Mouse (Mus musculus): ENCODE results near the gene Nacc1. TPM values are rescaled to one million over a fixed set of nuclear protein-coding genes. Genes with fewer than 3 reads are reported as not detected.

Gene Nacc1
- total RNA-seq, 2 experiments from 2014 or later = 32.0 to 32.6 TPM

DNA sequence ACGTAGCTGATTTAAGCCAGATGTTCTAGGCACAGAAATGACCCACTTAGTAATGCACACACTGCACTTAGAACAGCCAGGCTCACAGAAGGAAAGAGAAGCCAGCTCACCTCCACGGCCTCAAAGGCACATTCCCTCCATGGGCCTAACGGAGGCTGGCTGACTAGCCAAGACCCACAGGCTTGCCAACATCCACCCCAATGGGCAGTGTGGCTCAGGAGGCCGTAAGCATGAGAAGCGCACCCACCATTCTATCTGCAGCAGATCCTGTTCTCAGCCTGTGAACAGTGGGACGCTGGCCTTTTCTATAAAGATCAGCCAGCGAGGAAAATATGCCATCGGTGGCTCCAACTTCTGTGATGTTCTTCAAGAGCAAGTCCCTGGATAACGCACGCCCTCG, 29.1 kb upstream of the Nacc1 start:
- intact Hi-C loops (cut with DNase I) = no loop called here
- no peak for DNase-seq (ENCODE audit: low spot score)

GRCm38 (mm10) chr8:84715893-84716468, 28.3 kb upstream of the Nacc1 start:
- no peak for DNase-seq (ENCODE audit: low spot score)
- intact Hi-C loops (cut with DNase I) = no loop called here

GRCm38 (mm10) chr8:84714161-84714560, 26.5 kb upstream of the Nacc1 start:
- intact Hi-C loops (cut with DNase I) = no loop called here
- DNase-seq (ENCODE audit: low spot score) = no peak

- intact Hi-C loops (cut with DNase I) = no loop called here
- DNase-seq (ENCODE audit: low spot score) = no peak
These were observed 25.7 kb upstream of the Nacc1 start for GRCm38 (mm10) chr8:84713381-84713780.

- intact Hi-C loops (cut with DNase I) = no loop called here
- DNase-seq (ENCODE audit: low spot score) = no peak
These were observed 25.1 kb upstream of the Nacc1 start for GRCm38 (mm10) chr8:84712759-84713120.

DNA sequence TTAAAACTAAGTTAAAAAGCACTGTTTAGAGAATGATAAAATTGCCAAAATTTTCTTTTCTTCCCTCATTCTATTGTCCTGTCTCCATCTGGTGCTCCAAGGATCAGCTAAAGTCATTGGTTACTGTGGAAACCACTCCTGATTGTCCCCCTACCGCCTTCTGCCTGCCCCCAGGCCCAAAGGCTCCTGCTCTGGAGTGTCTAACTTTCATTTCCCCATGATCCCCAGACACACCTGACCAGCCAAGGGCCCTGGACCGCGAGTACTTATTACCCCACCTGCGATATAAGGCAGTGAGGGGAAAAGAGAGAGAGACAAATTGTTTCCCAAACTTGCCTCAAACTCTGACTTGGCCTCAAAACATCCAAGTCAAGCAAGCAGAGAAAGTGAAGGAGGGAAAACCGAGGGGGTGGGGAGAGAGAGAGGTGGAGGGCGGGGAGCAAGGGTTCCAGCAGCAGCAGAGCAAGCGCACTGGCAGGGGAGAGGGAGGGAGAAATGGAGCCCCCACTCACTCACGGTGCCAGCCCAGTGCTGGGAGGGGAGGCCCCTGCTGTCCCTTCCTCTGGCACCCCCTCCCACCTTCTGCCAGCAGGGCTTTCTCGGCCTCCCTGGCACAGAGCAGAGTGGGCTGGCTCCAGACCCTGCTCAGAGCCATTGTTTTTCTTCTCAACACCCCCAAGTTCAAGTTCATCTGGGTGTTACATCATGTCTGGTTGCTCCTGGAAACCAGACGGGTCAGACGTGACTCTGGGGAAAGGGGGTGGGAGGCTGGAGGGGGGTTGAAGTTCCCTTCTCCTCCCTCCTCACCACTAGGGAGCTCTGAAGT, 24.5 kb upstream of the Nacc1 start:
- DNase-seq (ENCODE audit: low spot score) = peak; percentile 76
- intact Hi-C loops (cut with DNase I) = loop anchor here (2.0 kb wide), 1 partner anchor 25 kb away; no protein-coding TSS in a partner anchor

DNA sequence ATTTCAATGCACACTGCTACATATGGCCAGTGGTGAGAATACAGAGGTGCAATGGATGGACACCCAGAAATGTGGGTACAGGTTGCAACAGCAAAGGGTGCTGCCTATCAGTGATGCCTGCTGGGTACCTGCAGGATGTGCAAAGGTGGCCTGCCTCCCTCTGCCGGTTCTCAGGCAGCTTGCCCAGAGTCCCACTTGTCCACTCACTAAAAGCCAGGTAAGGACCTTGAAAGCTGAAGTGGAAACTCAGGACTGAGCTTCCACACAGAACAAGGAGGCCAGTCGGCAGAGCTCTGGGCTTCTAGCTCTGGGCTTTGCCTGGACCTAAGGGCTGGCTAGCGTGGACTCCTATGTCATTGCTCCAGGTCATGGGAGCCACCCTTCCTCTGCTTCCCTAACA, 23.6 kb upstream of the Nacc1 start:
- DNase-seq (ENCODE audit: low spot score) = no peak
- intact Hi-C loops (cut with DNase I) = loop anchor here (2.0 kb wide), 1 partner anchor 25 kb away; no protein-coding TSS in a partner anchor

DNA sequence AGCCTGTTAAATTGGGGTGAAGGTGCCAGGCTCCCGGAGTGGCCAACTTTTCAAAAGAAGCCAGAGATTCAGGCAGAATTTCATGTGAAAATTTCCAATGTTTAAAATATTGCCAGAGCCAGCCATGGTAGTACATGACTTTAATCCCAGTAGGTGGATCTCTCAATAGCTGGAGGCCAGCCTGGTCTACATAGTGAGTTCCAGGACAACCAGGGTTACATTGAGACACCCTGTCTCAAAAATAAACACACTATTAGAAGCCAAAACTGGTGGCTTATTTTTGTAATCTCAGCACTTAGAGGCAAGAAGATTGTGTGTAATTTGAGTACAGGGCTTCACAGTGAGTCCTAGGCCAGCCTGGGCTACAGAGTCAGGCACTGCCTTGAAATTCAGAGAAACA, 22.3 kb upstream of the Nacc1 start:
- DNase-seq (ENCODE audit: low spot score) = no peak
- intact Hi-C loops (cut with DNase I) = loop anchor here (1.0 to 5.0 kb wide), 3 partner anchors 27 to 508 kb away; no protein-coding TSS in a partner anchor

DNA sequence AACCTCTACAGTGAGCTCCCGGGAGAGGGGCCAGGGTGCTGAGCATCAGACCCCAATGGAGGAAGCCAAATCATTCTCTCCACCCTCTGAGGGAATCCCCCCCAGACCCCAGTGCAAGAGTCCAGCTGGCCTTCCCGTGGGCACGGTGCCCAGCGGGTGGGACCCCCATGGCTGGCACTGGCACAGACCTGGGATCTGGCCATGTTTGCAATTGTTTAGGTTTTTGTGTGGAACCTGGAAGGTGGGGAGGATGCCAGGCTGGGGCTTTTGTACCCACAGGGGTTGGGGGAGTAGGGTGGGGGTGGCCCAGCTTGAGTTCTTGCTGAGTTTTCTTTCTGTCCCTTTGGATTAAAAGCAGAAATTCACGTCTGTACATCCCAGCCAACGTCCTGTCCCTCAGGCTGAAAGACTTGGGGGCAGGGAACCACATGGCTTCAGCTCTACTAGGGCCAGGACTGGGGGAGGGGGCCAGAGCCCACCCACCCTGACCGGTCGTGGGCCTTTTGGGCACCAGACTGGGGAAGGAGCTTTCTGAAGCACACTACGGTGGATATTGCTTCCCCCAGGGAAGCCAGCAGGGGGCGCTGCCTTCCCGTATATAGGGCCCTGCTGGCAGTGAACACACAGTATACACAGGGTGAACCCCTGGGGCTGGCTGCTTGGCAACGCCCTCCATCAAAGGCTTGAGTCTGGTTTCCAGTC, 21.3 kb upstream of the Nacc1 start:
- intact Hi-C loops (cut with DNase I) = loop anchor here (1.0 to 5.0 kb wide), 2 partner anchors 104 to 507 kb away; no protein-coding TSS in a partner anchor
- peak; percentile 72 for DNase-seq (ENCODE audit: low spot score)

GRCm38 (mm10) chr8:84708071-84708541, 20.4 kb upstream of the Nacc1 start:
- peak; percentile 36 for DNase-seq (ENCODE audit: low spot score)
- intact Hi-C loops (cut with DNase I) = loop anchor here (5.0 kb wide), 1 partner anchor 506 kb away; no protein-coding TSS in a partner anchor

DNA sequence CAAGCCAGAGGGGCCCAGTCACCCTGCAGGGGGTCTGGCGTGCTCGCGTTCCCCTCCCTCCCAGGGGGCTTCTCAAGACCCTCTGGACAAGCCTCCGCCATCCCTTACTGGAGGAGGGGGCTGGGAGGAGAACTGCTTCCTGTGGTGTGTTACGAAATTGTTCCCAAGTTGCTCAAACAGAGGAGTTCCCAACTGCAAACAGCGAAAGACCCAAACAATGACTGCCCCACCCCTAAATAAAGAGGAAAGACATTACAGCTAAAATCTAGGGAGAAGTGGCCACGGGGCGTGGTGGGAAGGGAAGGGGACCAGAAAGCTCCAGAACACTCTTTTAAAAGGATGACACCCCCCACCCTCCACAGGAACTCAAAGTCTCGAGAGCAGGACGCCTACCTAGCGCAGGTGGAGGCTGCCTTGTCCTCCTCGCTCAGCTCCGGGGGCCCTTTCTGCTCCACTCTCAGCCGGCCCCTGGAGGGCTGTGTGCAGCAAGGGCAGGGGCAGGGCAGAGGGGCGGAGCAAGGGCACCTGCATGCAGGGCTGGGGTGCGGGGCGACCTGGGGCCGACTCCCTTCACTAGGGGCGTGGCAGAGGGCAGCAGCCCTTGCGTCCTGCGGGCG, 19.7 kb upstream of the Nacc1 start:
- DNase-seq (ENCODE audit: low spot score) = peak; percentile 21
- intact Hi-C loops (cut with DNase I) = loop anchor here (5.0 kb wide), 1 partner anchor 505 kb away; no protein-coding TSS in a partner anchor

DNA sequence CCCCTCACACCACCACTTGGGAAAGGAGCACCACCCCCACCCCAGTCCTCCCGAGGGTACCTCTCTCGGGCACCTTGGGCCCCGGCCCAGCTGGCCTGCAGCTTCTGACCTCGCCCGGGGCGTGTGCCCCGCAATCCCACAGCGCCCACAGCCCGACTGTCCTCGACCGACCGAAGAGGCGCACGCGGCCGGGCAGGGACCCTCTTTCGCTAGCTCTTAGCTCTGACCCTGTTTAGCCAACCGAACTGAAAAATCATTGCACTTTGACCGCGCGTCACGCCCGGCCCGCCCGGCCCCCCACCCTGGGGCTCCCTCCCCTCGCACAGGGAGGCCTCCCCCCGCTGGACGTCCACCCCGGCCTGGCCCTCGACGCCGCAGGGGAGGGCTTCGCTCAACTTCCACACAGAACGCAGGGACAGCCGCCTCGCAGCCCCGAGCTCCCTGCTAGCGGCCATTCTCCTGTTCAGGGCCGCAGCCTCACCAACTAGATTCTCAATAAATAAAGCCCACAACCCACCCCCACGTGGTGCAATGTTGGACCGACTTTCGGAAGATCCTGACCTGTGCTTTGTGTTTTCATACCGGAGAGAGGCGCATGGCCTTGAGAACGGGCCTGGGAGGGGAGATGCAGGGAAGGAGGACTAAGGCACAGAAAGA, 19.1 kb upstream of the Nacc1 start:
- intact Hi-C loops (cut with DNase I) = loop anchor here (5.0 kb wide), 1 partner anchor 504 kb away; no protein-coding TSS in a partner anchor
- DNase-seq (ENCODE audit: low spot score) = peak; percentile 53

- no peak for DNase-seq (ENCODE audit: low spot score)
- intact Hi-C loops (cut with DNase I) = loop anchor here (5.0 kb wide), 1 partner anchor 504 kb away; no protein-coding TSS in a partner anchor
These were observed 18.3 kb upstream of the Nacc1 start for GRCm38 (mm10) chr8:84705960-84706359.

DNA sequence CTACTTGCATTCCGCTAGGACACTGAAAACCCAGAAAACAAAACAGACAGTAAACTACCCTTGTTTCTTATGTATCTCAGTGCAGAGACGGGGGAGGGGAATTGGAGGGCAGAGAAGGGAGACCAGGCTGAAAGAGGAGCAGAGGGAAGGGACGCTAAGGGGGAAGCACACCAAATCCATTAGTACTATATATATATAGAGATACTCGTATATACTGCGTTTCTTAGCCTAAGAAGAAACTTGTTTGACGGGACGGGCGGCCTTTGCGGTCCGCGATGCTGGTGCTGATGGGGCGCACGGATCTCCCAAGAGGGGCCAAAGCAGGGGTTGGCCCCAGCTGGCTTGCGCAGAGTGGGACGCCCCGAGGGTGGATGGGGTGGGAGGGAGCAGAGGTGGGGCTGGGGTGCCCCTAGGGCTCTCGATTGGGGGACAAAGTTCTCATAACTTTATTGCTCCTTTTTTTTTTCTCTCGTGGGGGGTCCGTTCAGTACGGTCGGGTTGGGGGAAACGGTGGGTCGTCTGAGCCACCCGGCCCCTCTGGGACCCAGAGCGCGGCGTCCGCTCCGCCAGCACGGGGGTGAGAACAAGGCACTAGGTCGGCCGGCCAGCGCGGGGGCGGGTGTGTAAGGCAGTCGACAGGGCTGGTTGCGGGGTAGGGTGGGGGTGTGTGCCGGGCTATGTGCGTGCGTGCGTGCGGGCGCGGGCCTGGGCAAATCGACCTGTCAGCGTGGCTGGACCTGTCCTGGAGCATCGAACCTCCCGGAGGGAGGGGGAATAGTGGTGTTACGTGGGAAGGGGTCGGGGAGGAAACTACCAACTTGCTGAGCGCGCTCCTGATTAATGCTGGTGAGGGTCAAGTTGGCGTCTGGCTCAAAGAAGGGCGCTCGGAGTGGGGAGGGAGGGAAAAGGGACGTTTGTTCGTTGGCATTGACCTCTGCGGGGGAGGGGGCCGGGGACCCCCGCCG, 17.5 kb upstream of the Nacc1 start:
- DNase-seq (ENCODE audit: low spot score) = peak; percentile 27
- intact Hi-C loops (cut with DNase I) = loop anchor here (5.0 kb wide), 2 partner anchors 32 to 503 kb away; no protein-coding TSS in a partner anchor

- DNase-seq (ENCODE audit: low spot score) = peak; percentile 78
- intact Hi-C loops (cut with DNase I) = loop anchor here (5.0 kb wide), 1 partner anchor 33 kb away; no protein-coding TSS in a partner anchor
These were observed 16.7 kb upstream of the Nacc1 start for GRCm38 (mm10) chr8:84704356-84704755.

DNA sequence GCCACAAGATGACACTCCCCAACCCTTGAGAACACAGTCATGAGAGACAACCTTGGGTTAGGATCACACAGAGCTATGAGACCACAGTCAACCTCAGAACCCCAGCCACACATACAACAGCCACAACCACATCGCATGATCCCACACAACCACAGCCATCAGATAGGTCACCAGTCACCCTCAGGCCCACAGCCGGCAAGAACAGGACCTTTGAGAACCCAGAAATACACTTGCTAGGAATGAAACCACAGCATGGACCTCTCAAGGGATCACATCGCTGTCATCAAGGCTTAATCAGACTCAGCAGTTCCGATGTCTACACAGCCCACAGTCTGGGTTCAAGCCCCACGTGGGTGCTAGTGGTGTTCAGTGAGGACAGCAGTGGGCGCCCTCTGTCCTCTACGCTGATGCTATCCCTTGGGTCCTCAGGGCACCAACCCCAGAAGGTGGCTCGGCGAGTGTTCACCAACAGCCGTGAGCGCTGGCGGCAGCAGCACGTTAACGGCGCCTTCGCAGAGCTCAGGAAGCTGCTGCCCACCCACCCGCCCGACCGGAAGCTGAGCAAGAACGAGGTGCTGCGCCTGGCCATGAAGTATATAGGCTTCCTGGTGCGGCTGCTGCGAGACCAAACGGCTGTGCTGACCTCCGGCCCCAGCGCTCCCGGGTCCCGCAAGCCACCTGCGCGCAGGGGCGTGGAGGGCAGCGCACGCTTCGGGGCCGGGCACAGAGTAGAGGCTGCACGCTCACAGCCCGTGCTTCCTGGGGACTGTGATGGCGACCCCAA, 16.0 kb upstream of the Nacc1 start:
- intact Hi-C loops (cut with DNase I) = loop anchor here (5.0 kb wide), 1 partner anchor 34 kb away; no protein-coding TSS in a partner anchor
- DNase-seq (ENCODE audit: low spot score) = no peak

DNA sequence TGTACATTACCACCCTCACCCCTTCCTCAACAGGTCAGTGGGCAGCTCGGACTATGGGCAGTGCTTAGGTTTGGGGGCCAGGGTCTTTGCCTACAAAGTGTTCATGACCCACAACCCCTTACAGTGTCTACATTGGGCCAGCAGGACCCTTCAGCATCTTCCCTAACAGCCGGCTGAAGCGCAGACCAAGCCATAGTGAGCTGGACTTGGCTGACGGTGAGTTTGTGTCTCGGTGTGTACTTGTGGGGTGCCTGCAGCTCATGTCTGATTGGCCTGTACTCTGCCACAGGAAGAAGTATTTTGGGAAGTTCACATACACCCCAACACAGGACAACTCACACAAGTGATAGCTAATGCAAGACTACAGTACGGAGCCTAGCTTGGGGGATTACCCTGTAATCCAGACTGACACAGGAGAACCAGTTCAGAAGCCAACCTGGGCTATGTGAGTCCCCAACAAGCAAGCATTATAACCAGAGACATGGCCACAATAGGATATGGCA, 15.4 kb upstream of the Nacc1 start:
- no peak for DNase-seq (ENCODE audit: low spot score)
- intact Hi-C loops (cut with DNase I) = loop anchor here (5.0 kb wide), 1 partner anchor 34 kb away; no protein-coding TSS in a partner anchor
